Mouse (Mus musculus): ENCODE results near the gene Foxo6. TPM values are rescaled to one million over a fixed set of nuclear protein-coding genes. Genes with fewer than 3 reads are reported as not detected.

Foxo6 gene
- polyA plus RNA-seq, 1 experiment from 2014 or later: 0.11 TPM

GRCm38 (mm10) chr4:120223805-120224204, 63.3 kb downstream of the Foxo6 start:
- DNase-seq (ENCODE audit: low spot score): no peak
- no peaks in the 10 kb centered on the region for H3K27me3 ChIP-seq (ENCODE audit: control insufficient read depth, insufficient read depth, low read length)
- no peak overlapping the region for H3K9ac ChIP-seq (ENCODE audit: low read length)
- peaks cover 2% of the 10 kb centered on the region; the same call in 1 of the 2 replicates for H3K9me3 ChIP-seq (ENCODE audit: control insufficient read depth, low read length)
- no peaks in the 10 kb centered on the region for H3K36me3 ChIP-seq (ENCODE audit: control insufficient read depth, insufficient read depth, low read length)
- H3K27ac ChIP-seq (replicated peaks; ENCODE audit: low read depth, low read length): no peak overlapping the region
- no peak overlapping the region for H3K4me3 ChIP-seq (ENCODE audit: low read depth, low read length)
- no peak overlapping the region for H3K4me2 ChIP-seq (ENCODE audit: low read depth, severe bottlenecking)
- no peak for ATAC-seq (ENCODE audit: insufficient number of reproducible peaks, low FRiP score, low TSS enrichment, low read depth)
- WGBS: 95% methylated on average over 6 of the region's 6 CpGs
- no peaks in the 10 kb centered on the region for H3K4me1 ChIP-seq (ENCODE audit: control insufficient read depth, insufficient read depth, low read length)

- Histone ChIP-seq H3K36me3 (ENCODE audit: control insufficient read depth, insufficient read depth, low read length) (no peaks in the 10 kb centered on the region), H3K27me3 (ENCODE audit: control insufficient read depth, insufficient read depth, low read length) (no peaks in the 10 kb centered on the region), H3K9me3 (ENCODE audit: control insufficient read depth, low read length) (no peaks in the 10 kb centered on the region), H3K4me3 (ENCODE audit: low read depth, low read length) (no peak overlapping the region), H3K4me1 (ENCODE audit: control insufficient read depth, insufficient read depth, low read length) (no peaks in the 10 kb centered on the region), H3K9ac (ENCODE audit: low read length) (no peak overlapping the region), H3K4me2 (ENCODE audit: low read depth, severe bottlenecking) (no peak overlapping the region), H3K27ac (replicated peaks; ENCODE audit: low read depth, low read length) (no peak overlapping the region)
- ATAC-seq (ENCODE audit: insufficient number of reproducible peaks, low FRiP score, low TSS enrichment, low read depth) (no peak), DNase-seq (ENCODE audit: low spot score) (no peak)
- WGBS: 74% methylated on average over 7 of the region's 7 CpGs
These were observed 63.9 kb downstream of the Foxo6 start for GRCm38 (mm10) chr4:120223108-120223745.

DNA sequence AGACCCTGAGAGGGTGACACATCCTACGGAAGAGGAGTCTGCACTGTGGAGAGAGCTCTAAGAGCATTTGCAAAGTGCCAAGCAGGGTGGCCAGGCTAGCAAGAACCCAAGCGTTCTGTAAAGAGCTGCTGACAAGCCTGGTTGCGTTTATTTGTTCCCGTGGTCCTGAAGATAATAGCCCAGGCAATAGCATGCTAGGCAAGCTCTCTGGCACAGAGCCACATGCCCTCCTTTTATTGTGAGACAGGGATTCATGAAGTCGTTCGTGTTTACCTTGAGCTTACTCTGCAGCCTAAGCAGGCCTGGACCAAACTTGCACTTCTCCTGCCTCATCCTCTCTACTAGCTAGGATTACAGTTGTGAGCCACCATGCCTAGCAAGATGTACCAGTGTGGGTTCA, 65.4 kb downstream of the Foxo6 start:
- Histone ChIP-seq H3K9me3 (ENCODE audit: control insufficient read depth, low read length) (no peaks in the 10 kb centered on the region), H3K4me1 (ENCODE audit: control insufficient read depth, insufficient read depth, low read length) (no peaks in the 10 kb centered on the region), H3K4me3 (ENCODE audit: low read depth, low read length) (no peak overlapping the region), H3K4me2 (ENCODE audit: low read depth, severe bottlenecking) (no peak overlapping the region), H3K9ac (ENCODE audit: low read length) (no peak overlapping the region), H3K36me3 (ENCODE audit: control insufficient read depth, insufficient read depth, low read length) (no peaks in the 10 kb centered on the region), H3K27ac (replicated peaks; ENCODE audit: low read depth, low read length) (no peak overlapping the region), H3K27me3 (ENCODE audit: control insufficient read depth, insufficient read depth, low read length) (no peaks in the 10 kb centered on the region)
- DNase-seq (ENCODE audit: low spot score) (no peak), ATAC-seq (ENCODE audit: insufficient number of reproducible peaks, low FRiP score, low TSS enrichment, low read depth) (no peak)
- 63% methylated on average over 6 of the region's 6 CpGs for WGBS

GRCm38 (mm10) chr4:120218878-120219277, 68.3 kb downstream of the Foxo6 start:
- Histone ChIP-seq H3K4me2 (ENCODE audit: low read depth, severe bottlenecking) (no peak overlapping the region), H3K27me3 (ENCODE audit: control insufficient read depth, insufficient read depth, low read length) (no peaks in the 10 kb centered on the region), H3K9ac (ENCODE audit: low read length) (no peak overlapping the region), H3K27ac (replicated peaks; ENCODE audit: low read depth, low read length) (no peak overlapping the region), H3K4me1 (ENCODE audit: control insufficient read depth, insufficient read depth, low read length) (no peaks in the 10 kb centered on the region), H3K9me3 (ENCODE audit: control insufficient read depth, low read length) (no peaks in the 10 kb centered on the region), H3K36me3 (ENCODE audit: control insufficient read depth, insufficient read depth, low read length) (no peaks in the 10 kb centered on the region), H3K4me3 (ENCODE audit: low read depth, low read length) (no peak overlapping the region)
- DNase-seq (ENCODE audit: low spot score): no peak
- no peak for ATAC-seq (ENCODE audit: insufficient number of reproducible peaks, low FRiP score, low TSS enrichment, low read depth)
- WGBS: 87% methylated on average over 9 of the region's 9 CpGs

Other genes starting within 250 kb of the Foxo6 start
- gene AL607142.1, start 222.4 kb downstream of the Foxo6 start, polyA plus RNA-seq (2014; fragmentation: Nextera tagmentation; extraction: Ambion mirVana): not detected in 2 replicates
- 0.13 TPM in 1 of 2 replicates, not detected in the other for gene Edn2, start 126.1 kb downstream of the Foxo6 start, polyA plus RNA-seq (2014; fragmentation: Nextera tagmentation; extraction: Ambion mirVana)
- 36.9 and 42.2 TPM in 2 replicates for gene Scmh1, start 117.9 kb upstream of the Foxo6 start, polyA plus RNA-seq (2014; fragmentation: Nextera tagmentation; extraction: Ambion mirVana)
- not detected in 2 replicates for gene Slfnl1, start 244.9 kb upstream of the Foxo6 start, polyA plus RNA-seq (2014; fragmentation: Nextera tagmentation; extraction: Ambion mirVana)